Mouse (Mus musculus) CH12.LX (cell line): ENCODE results near the gene Aldh9a1. TPM values are rescaled to one million over a fixed set of nuclear protein-coding genes. Genes with fewer than 3 reads are reported as not detected.
"Not testable (repeated sequence)": the region's sequence is repeated elsewhere in the genome, so short reads cannot be mapped to it uniquely, and the experiment has no call there.

Source experiments
- DNase-seq: peaks from one replicate; pipeline ENCODE4 v3.0.0-alpha.2; 2013; ENCODE audit errors: extremely low read depth
- H3K27ac ChIP-seq: 2 replicates; pipeline ENCODE4 v1.5.1; 2012; ENCODE audit warnings: low read depth, mild to moderate bottlenecking, control low read depth, moderate library complexity; ENCODE audit not compliant: insufficient read depth
- H3K27me3 ChIP-seq: replicated peaks from 2 replicates; pipeline ENCODE3; 2012; ENCODE audit warnings: inconsistent platforms
- H3K36me3 ChIP-seq, 2 experiments: replicated peaks in 1 of 2; 2 replicates each; pipeline versions ENCODE3 to v1.6.1; 2012; ENCODE audit warnings: inconsistent platforms in 1 of 2, low read length in 1 of 2, mild to moderate bottlenecking in 1 of 2, mixed read lengths in 1 of 2, moderate library complexity in 1 of 2; ENCODE audit not compliant: control insufficient read depth in 1 of 2, insufficient read depth in 1 of 2
- H3K4me1 ChIP-seq, 2 experiments: 2 replicates each; pipeline ENCODE4 v1.6.1; 2012; ENCODE audit warnings: inconsistent platforms in 1 of 2, moderate library complexity in 1 of 2; ENCODE audit not compliant: insufficient read depth in 2 of 2, control insufficient read depth in 1 of 2
- H3K4me2 ChIP-seq: 2 replicates; pipeline ENCODE4 v1.6.1; 2012; ENCODE audit warnings: low read depth, mild to moderate bottlenecking, control low read depth; ENCODE audit not compliant: poor library complexity, insufficient read depth, severe bottlenecking
- H3K4me3 ChIP-seq, 3 experiments: fragments of 150-350 bp in 1 of 3; sonication (generic) in 1 of 3; replicated peaks in 1 of 3; 2 replicates each; pipeline versions ENCODE3 to v1.5.1; 2011 to 2012; ENCODE audit warnings: low read depth in 2 of 3, low read length in 2 of 3, mild to moderate bottlenecking in 2 of 3, moderate library complexity in 2 of 3, control low read depth in 1 of 3, improper control_type of control experiment in 1 of 3, inconsistent platforms in 1 of 3, mixed read lengths in 1 of 3; ENCODE audit not compliant: poor library complexity in 1 of 3
- H3K79me2 ChIP-seq: replicated peaks from 2 replicates; pipeline ENCODE4 v1.6.1; 2012; ENCODE audit warnings: mild to moderate bottlenecking, moderate library complexity; ENCODE audit not compliant: control insufficient read depth, poor library complexity, insufficient read depth, severe bottlenecking; ENCODE audit errors: extremely low read depth
- H3K9ac ChIP-seq: 2 replicates; pipeline ENCODE4 v1.6.1; 2012; ENCODE audit warnings: low read depth, mild to moderate bottlenecking, control low read depth, moderate library complexity; ENCODE audit not compliant: insufficient read depth
- H3K9me3 ChIP-seq: replicated peaks from 2 replicates; pipeline ENCODE3; 2012; ENCODE audit warnings: low read length, inconsistent platforms, mixed read lengths
- BHLHE40 ChIP-seq: IDR thresholded peaks from 2 replicates; pipeline ENCODE4 v1.6.1; 2011; ENCODE audit warnings: mild to moderate bottlenecking, low read depth, low read length, improper control_type of control experiment
- CTCF ChIP-seq, 2 experiments: IDR thresholded peaks in 1 of 2; conservative IDR thresholded peaks in 1 of 2; 2 replicates each; pipeline ENCODE4 v1.5.1; 2011 to 2012; ENCODE audit warnings: low read depth in 2 of 2, low read length in 2 of 2, improper control_type of control experiment in 1 of 2, inconsistent platforms in 1 of 2, mild to moderate bottlenecking in 1 of 2, moderate library complexity in 1 of 2
- E2F4 ChIP-seq: IDR thresholded peaks from 2 replicates; pipeline ENCODE4 v1.6.1; 2011; ENCODE audit warnings: low read depth, low read length, improper control_type of control experiment; ENCODE audit not compliant: insufficient replicate concordance
- ELF1 ChIP-seq: IDR thresholded peaks from 2 replicates; pipeline ENCODE4 v1.6.1; 2014; ENCODE audit warnings: low read depth, mild to moderate bottlenecking, inconsistent platforms, low read length, improper control_type of control experiment
- MAX ChIP-seq: IDR thresholded peaks from 2 replicates; pipeline ENCODE4 v1.6.1; 2011; ENCODE audit warnings: low read length, improper control_type of control experiment
- MYC ChIP-seq: IDR thresholded peaks from 2 replicates; pipeline ENCODE4 v1.6.1; 2011; ENCODE audit warnings: low read depth, mild to moderate bottlenecking, improper control_type of control experiment, low read length
- NELFE ChIP-seq: IDR thresholded peaks from 2 replicates; pipeline ENCODE4 v1.6.1; 2011; ENCODE audit warnings: low read depth, low read length, improper control_type of control experiment
- NRF1 ChIP-seq: IDR thresholded peaks from 2 replicates; pipeline ENCODE4 v1.6.1; 2014; ENCODE audit warnings: low read depth, mild to moderate bottlenecking, inconsistent platforms, low read length, improper control_type of control experiment, moderate library complexity
- RAD21 ChIP-seq: IDR thresholded peaks from 2 replicates; pipeline ENCODE4 v1.6.1; 2011; ENCODE audit warnings: low read depth, mild to moderate bottlenecking, low read length, improper control_type of control experiment, moderate library complexity
- SIN3A ChIP-seq: IDR thresholded peaks from 2 replicates; pipeline ENCODE4 v1.6.1; 2012; ENCODE audit warnings: low read length, improper control_type of control experiment, inconsistent platforms
- UBTF ChIP-seq: IDR thresholded peaks from 2 replicates; pipeline ENCODE4 v1.6.1; 2012; ENCODE audit warnings: low read depth, mild to moderate bottlenecking, inconsistent platforms, low read length, improper control_type of control experiment, moderate library complexity
- ZNF384 ChIP-seq: IDR thresholded peaks from 2 replicates; pipeline ENCODE4 v1.6.1; 2012; ENCODE audit warnings: low read depth, low read length, improper control_type of control experiment, inconsistent platforms
- dilution Hi-C: fragments of 300-500 bp; cut with MboI; formaldehyde crosslinking; loops from 2 replicates; pipeline ENCODE4 v1.14.3; 2020; ENCODE audit warnings: low sequenced_read_pairs; ENCODE audit not compliant: extremely low pct_unique_long_range_greater_than_20kb, extremely low pct_ligation_motif_present
- in situ Hi-C: fragments of 300-500 bp; cut with MboI; formaldehyde crosslinking; loops from 3 replicates; pipeline ENCODE4 v1.14.3; 2019; ENCODE audit warnings: low sequenced_read_pairs, low pct_ligation_motif_present, low pct_unique_long_range_greater_than_20kb, mixed read lengths
- polyA plus RNA-seq: library from polyadenylated mRNA; unstranded; fragments of >175 nt; gene quantifications from 2 replicates; pipeline ENCODE4 v1.2.1, GENCODE M21; 2012; ENCODE audit warnings: low read depth; ENCODE audit not compliant: insufficient read length
- total RNA-seq, 2 experiments: library from RNA; depleted of rRNA; stranded (reverse); fragments of 300-350 nt in 1 of 2; fragments of >200 nt in 1 of 2; gene quantifications; 2 replicates each; pipeline ENCODE4 v1.2.3; 2012 to 2014

Aldh9a1 gene
- total and polyA plus RNA-seq, 3 experiments = 26.2 to 79.7 (median 31.2) TPM

DNA sequence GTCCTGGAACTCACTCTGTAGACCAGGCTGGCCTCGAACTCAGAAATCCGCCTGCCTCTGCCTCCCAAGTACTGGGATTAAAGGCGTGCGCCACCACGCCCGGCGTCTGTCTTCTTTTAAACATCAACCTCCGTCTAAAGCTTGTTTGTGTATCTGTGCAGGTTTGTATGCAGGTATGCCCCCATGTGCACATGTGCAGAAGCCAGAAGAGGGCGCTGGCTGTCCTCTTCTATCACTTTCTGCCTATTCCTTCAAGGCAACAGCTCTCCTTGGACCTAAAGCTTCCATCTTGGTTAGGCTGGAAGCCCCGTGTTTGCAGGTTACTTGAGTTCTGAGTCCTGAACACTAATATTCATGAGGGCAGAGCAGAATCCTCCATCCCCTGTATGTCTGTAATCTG is 7.0 kb upstream of the Aldh9a1 start (continued):
- TF ChIP-seq UBTF (no peak), ELF1 (no peak), MYC (no peak), E2F4 (no peak)

DNA sequence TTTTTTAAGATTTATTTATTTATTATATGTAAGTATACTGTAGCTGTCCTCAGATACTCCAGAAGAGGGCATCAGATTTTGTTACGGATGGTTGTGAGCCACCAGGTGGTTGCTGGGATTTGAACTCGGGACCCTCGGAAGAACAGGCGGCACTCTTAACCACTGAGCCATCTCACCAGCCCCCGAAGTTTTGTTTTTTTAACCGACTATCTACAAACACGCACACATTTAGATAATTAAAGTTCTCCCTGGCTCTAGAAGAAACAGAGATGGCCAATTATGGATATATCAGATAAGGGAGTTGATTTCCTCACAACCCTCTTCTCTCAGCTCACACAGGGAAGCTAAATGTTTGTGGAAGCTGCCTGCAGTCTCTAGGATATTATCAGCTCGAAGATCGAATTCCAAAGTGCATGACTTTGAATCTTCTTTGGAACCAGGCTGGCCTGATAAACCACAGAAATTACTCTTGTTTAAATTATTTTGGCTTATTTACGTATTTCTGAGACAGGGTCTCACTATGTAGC is 3.7 kb upstream of the Aldh9a1 start:
- H3K27me3 ChIP-seq, H3K4me3 ChIP-seq, DNase-seq, H3K9ac ChIP-seq, H3K9me3 ChIP-seq, H3K27ac ChIP-seq, in situ Hi-C loops, dilution Hi-C loops, H3K36me3 ChIP-seq, H3K4me2 ChIP-seq, H3K4me1 ChIP-seq, H3K79me2 ChIP-seq: not testable (repeated sequence)

DNA sequence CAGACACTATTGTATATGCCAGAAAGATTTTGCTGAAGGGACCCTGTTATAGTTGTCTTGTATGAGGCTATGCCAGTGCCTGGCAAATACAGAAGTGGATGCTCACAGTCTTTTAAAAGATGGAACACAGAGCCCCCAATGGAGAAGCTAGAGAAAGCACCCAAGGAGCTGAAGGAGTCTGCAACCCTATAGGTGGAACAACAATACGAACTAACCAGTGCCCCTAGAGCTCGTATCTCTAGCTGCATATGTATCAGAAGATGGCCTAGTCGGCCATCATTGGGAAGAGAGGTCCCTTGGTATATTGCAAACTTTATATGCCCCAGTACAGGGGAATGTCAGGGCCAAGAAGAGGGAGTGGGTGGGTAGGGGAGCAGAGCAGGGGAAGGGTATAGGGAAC is 585 bp upstream of the Aldh9a1 start:
- H3K4me2 ChIP-seq = peak overlapping the region; percentile 55
- in situ Hi-C loops, H3K79me2 ChIP-seq: not testable (repeated sequence)
- peak; percentile 55 for DNase-seq
- H3K9ac ChIP-seq = peak overlapping the region; percentile 31; the same call in 1 of the 2 replicates
- TF ChIP-seq CTCF (conservative IDR thresholded peaks at IDR 0.05 in 1 of 2, IDR thresholded peaks at IDR 0.05 in 1 of 2; ENCODE audit: low read depth in 2 of 2, low read length in 2 of 2) (peak in 1 of 2 experiments; percentile 47; a peak in 2 of 4 replicates), RAD21 (peak; percentile 8)
- TF ChIP-seq, all 38 proteins: peak for 2; not testable (repeated sequence) for 36
- H3K4me1 ChIP-seq, H3K27me3 ChIP-seq, dilution Hi-C loops, H3K9me3 ChIP-seq, H3K27ac ChIP-seq, H3K4me3 ChIP-seq: not testable (repeated sequence)
- H3K36me3 ChIP-seq = peaks cover 10 to 20% of the 10 kb centered on the region in 2 experiments

DNA sequence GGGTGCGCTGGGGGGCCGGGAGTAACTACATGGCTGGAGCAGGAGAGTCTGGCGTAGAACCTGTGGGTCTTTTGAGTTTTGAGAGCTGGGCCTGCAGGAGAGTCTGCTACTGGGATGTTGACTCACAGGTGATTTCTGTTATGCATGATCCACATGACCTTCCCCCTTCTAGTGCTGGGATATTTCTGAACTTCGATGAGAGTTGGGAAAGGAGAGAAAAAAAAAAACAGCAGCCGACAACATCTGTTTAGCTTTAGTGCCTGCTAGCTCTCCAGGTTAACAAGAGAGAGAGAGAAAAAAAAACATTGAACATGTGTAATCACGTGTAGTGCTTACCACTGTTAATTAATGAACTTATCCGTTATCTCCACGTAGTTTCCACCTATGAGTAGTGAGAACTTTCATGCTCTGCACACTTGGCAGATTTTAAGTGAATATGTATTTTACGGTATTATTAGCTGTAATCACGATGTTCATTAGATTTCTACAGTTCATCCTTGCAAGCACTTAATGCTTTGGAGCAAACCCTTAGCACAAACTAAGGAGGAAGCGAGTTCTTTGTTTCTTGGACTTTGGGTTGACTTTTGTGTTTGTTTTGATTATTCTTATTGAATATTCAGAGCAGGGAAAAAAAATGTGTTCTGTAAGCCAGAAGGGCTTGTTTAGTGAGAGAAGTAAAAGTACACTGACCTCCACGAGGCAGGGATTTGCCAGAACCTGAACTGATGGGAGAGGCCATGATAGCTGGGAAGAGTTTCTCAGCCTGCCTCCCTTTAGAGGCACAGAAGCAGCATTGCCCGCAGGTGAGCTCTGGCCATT is 1.0 kb downstream of the Aldh9a1 start:
- Histone ChIP-seq H3K27me3 (no peaks in the 10 kb centered on the region), H3K36me3 (peaks cover 22 to 36% of the 10 kb centered on the region in 2 experiments), H3K27ac (peak overlapping the region; percentile 45), H3K4me2 (peak overlapping the region; percentile 70), H3K4me1 (peaks cover 0 to 8% of the 10 kb centered on the region in 2 experiments; a peak in 2 of 4 replicates), H3K4me3 (peak overlapping the region; percentile 62 to 81 (median 69)), H3K9ac (peak overlapping the region; percentile 31), H3K9me3 (no peaks in the 10 kb centered on the region), H3K79me2 (peaks cover 4% of the 10 kb centered on the region; the same call in 1 of the 2 replicates)
- DNase-seq = peak; percentile 29
- TF ChIP-seq NRF1 = no peak
- TF ChIP-seq NELFE = no peak
- TF ChIP-seq SIN3A = peak; percentile 61
- peak; percentile 6; the same call in 1 of the 2 replicates for TF ChIP-seq ZNF384
- TF ChIP-seq BHLHE40 = peak; percentile 62
- TF ChIP-seq MAX = peak; percentile 59
- peak; percentile 42; the same call in 1 of the 2 replicates for TF ChIP-seq MYC
- dilution Hi-C loops (no loop called here), in situ Hi-C loops (no loop called here)
